Mouse (Mus musculus): ENCODE data around the gene Aicda.

GRCm38 (mm10) chr6:122601615-122602014 is 48.0 kb downstream of the Aicda start:
- TF ChIP-seq CTCF (conservative IDR thresholded peaks at IDR 0.05 in 1 of 2, IDR thresholded peaks at IDR 0.05 in 1 of 2; ENCODE audit: low read depth in 2 of 2, low read length in 2 of 2) (no peak), IRF4 (IDR thresholded peaks at IDR 0.05; ENCODE audit: low read depth, low read length) (no peak), NRF1 (IDR thresholded peaks at IDR 0.05; ENCODE audit: low read depth, low read length) (no peak), HCFC1 (IDR thresholded peaks at IDR 0.05; ENCODE audit: low read depth, low read length) (no peak), ZMIZ1 (IDR thresholded peaks at IDR 0.05; ENCODE audit: low read depth, low read length) (no peak), POLR2A (IDR thresholded peaks at IDR 0.05; ENCODE audit: low read depth, low read length) (no peak), ELF1 (IDR thresholded peaks at IDR 0.05; ENCODE audit: low read depth, low read length) (no peak), GABPA (IDR thresholded peaks at IDR 0.05; ENCODE audit: insufficient replicate concordance, low read depth, low read length) (no peak), MAX (IDR thresholded peaks at IDR 0.05; ENCODE audit: low read length) (no peak), CHD1 (IDR thresholded peaks at IDR 0.05; ENCODE audit: low read depth, low read length) (0 out of 2 replicates have a peak, but pooled peaks have one; percentile 18), EP300 (IDR thresholded peaks at IDR 0.05; ENCODE audit: low read length) (no peak)

Data from CH12.LX (cell line).